Mouse (Mus musculus): Measurements from ENCODE around the gene Gls.

- TF ChIP-seq POLR2AphosphoS2 (IDR thresholded peaks at IDR 0.05; ENCODE audit: insufficient read length, low read depth) (no peak), POLR2A (IDR thresholded peaks at IDR 0.05; ENCODE audit: insufficient read length, low read depth) (no peak), USF1 (IDR thresholded peaks at IDR 0.05; ENCODE audit: low read depth) (no peak), MAX (IDR thresholded peaks at IDR 0.05; ENCODE audit: low read depth) (no peak), TCF12 (IDR thresholded peaks at IDR 0.05; ENCODE audit: insufficient read depth, poor library complexity, severe bottlenecking) (no peak), CEBPB (IDR thresholded peaks at IDR 0.05; ENCODE audit: insufficient read depth, poor library complexity, severe bottlenecking) (no peak), SRF (IDR thresholded peaks at IDR 0.05; ENCODE audit: control insufficient read depth, insufficient read length, low read depth) (no peak), TCF3 (IDR thresholded peaks at IDR 0.05; ENCODE audit: insufficient read length, low read depth) (no peak), E2F4 (IDR thresholded peaks at IDR 0.05; ENCODE audit: insufficient read depth) (no peak), MYOD1 (IDR thresholded peaks at IDR 0.05; ENCODE audit: control insufficient read depth in 1 of 3, insufficient read length in 2 of 3, low read depth in 2 of 3) (no peak), REST (IDR thresholded peaks at IDR 0.05; ENCODE audit: insufficient read depth, insufficient read length) (no peak)
These were observed 23.2 kb upstream of the Gls start for GRCm38 (mm10) chr1:52256194-52256593.

Data from myocyte (in vitro differentiated cells).